Mouse (Mus musculus): ENCODE measurements around the gene Cap2. TPM values are rescaled to one million over a fixed set of nuclear protein-coding genes. Genes with fewer than 3 reads are reported as not detected.

Cap2 gene
- polyA plus RNA-seq, 1 experiment from 2014 or later = 3.5 TPM

DNA sequence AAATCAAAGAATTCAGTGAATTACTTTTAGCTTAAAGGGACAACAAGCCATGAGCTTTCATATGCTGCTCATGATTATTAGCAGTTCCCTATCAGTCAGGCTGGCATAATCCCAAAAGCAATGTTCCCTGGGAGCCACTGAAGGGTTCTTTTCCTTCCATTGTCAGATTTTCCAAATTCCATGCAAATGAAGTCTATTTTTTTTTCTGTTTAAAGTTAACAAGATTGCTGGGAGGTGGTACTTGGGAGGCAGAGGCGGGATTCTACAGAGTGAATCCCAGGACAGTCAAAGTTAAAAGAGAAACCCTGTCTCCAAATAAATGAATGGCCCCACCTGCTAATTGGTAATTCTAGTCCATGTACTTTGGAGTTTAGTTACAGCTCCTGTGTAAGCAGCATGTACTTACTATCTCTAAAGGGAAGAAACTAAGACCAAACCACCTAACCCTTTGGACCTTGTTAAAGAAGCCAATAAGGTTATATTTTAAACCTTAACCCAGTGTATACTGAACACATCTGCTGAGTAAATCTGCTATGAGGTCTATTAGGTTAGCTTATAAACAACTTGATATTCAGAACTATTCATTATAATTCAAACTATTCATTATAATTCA lies 193.8 kb downstream of the Cap2 start:
- no peaks in the 10 kb centered on the region for H3K9me3 ChIP-seq (ENCODE audit: control insufficient read depth, low read length)
- DNase-seq (ENCODE audit: low spot score) (no peak), ATAC-seq (replicated peaks; ENCODE audit: low FRiP score) (no peak)
- peaks cover 10% of the 10 kb centered on the region for H3K36me3 ChIP-seq (ENCODE audit: control insufficient read depth, insufficient read depth, low read length)
- H3K4me2 ChIP-seq = no peak overlapping the region
- no peaks in the 10 kb centered on the region for H3K27me3 ChIP-seq (replicated peaks; ENCODE audit: control insufficient read depth, insufficient read depth, low read length)
- no peak overlapping the region for H3K27ac ChIP-seq (ENCODE audit: low read depth, low read length)
- H3K4me3 ChIP-seq (ENCODE audit: low read depth, low read length) = no peak overlapping the region
- no peaks in the 10 kb centered on the region for H3K4me1 ChIP-seq (replicated peaks; ENCODE audit: control insufficient read depth, insufficient read depth, low read length)
- H3K9ac ChIP-seq (ENCODE audit: low read depth, low read length) = no peak overlapping the region
- WGBS = 85% methylated on average over 1 of the region's 1 CpGs

DNA sequence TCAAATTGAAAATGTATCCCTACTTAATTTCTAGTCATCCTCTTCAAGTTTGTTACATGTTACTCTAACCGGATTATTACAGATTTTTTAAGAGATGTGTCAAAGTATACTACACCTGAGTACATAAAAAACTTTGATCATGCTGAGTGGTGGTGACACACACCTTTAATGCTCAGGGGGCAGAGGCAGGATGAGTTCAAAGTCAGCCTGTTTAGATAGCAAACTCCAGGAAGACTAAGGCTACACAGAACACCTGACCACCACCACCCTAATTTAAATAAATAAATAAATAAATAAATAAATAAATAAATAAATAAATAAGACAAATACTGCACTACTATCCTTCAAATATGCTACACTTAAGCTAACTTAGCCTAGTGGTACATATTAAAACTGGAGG lies 194.3 kb downstream of the Cap2 start:
- Histone ChIP-seq H3K4me2 (no peak overlapping the region), H3K27ac (ENCODE audit: low read depth, low read length) (no peak overlapping the region), H3K4me3 (ENCODE audit: low read depth, low read length) (no peak overlapping the region), H3K36me3 (ENCODE audit: control insufficient read depth, insufficient read depth, low read length) (peaks cover 10% of the 10 kb centered on the region), H3K9me3 (ENCODE audit: control insufficient read depth, low read length) (no peaks in the 10 kb centered on the region), H3K27me3 (replicated peaks; ENCODE audit: control insufficient read depth, insufficient read depth, low read length) (no peaks in the 10 kb centered on the region), H3K9ac (ENCODE audit: low read depth, low read length) (no peak overlapping the region), H3K4me1 (replicated peaks; ENCODE audit: control insufficient read depth, insufficient read depth, low read length) (no peaks in the 10 kb centered on the region)
- ATAC-seq (replicated peaks; ENCODE audit: low FRiP score) (no peak), DNase-seq (ENCODE audit: low spot score) (no peak)
- WGBS = 93% methylated on average over 1 of the region's 1 CpGs

- 85% methylated on average over 2 of the region's 2 CpGs for whole genome bisulfite sequencing
Measured at GRCm38 (mm10) chr13:46696788-46697187, 195.1 kb downstream of the Cap2 start.

GRCm38 (mm10) chr13:46699372-46699771 lies 197.7 kb downstream of the Cap2 start:
- 89% methylated on average over 1 of the region's 1 CpGs for WGBS

More at GRCm38 (mm10) chr13:46696788-46697187, 195.1 kb downstream of the Cap2 start:
- H3K4me1 ChIP-seq (replicated peaks; ENCODE audit: control insufficient read depth, insufficient read depth, low read length) = no peaks in the 10 kb centered on the region
- no peak overlapping the region for H3K27ac ChIP-seq (ENCODE audit: low read depth, low read length)
- no peak for DNase-seq (ENCODE audit: low spot score)
- no peak overlapping the region for H3K4me3 ChIP-seq (ENCODE audit: low read depth, low read length)
- H3K9ac ChIP-seq (ENCODE audit: low read depth, low read length) = no peak overlapping the region
- no peaks in the 10 kb centered on the region for H3K9me3 ChIP-seq (ENCODE audit: control insufficient read depth, low read length)
- H3K4me2 ChIP-seq = no peak overlapping the region
- no peaks in the 10 kb centered on the region for H3K27me3 ChIP-seq (replicated peaks; ENCODE audit: control insufficient read depth, insufficient read depth, low read length)
- no peak for ATAC-seq (replicated peaks; ENCODE audit: low FRiP score)
- peaks cover 10% of the 10 kb centered on the region for H3K36me3 ChIP-seq (ENCODE audit: control insufficient read depth, insufficient read depth, low read length)

More at GRCm38 (mm10) chr13:46699372-46699771, 197.7 kb downstream of the Cap2 start:
- H3K27me3 ChIP-seq (replicated peaks; ENCODE audit: control insufficient read depth, insufficient read depth, low read length) = no peaks in the 10 kb centered on the region
- DNase-seq (ENCODE audit: low spot score) = no peak
- no peak overlapping the region for H3K9ac ChIP-seq (ENCODE audit: low read depth, low read length)
- H3K27ac ChIP-seq (ENCODE audit: low read depth, low read length) = no peak overlapping the region
- H3K4me2 ChIP-seq = no peak overlapping the region
- no peak for ATAC-seq (replicated peaks; ENCODE audit: low FRiP score)
- H3K9me3 ChIP-seq (ENCODE audit: control insufficient read depth, low read length) = no peaks in the 10 kb centered on the region
- peaks cover 12% of the 10 kb centered on the region for H3K36me3 ChIP-seq (ENCODE audit: control insufficient read depth, insufficient read depth, low read length)
- no peak overlapping the region for H3K4me3 ChIP-seq (ENCODE audit: low read depth, low read length)
- no peaks in the 10 kb centered on the region for H3K4me1 ChIP-seq (replicated peaks; ENCODE audit: control insufficient read depth, insufficient read depth, low read length)

Other genes with a start within 250 kb of the Cap2 start
- not detected in 2 replicates for gene Stmnd1, start 228.1 kb upstream of the Cap2 start, polyA plus RNA-seq (2014; fragmentation: Nextera tagmentation; extraction: Ambion mirVana)
- gene Rbm24, start 83.4 kb upstream of the Cap2 start, polyA plus RNA-seq (2014; fragmentation: Nextera tagmentation; extraction: Ambion mirVana) = 0.52 and 1.1 TPM in 2 replicates
- gene Fam8a1, start 167.7 kb downstream of the Cap2 start, polyA plus RNA-seq (2014; fragmentation: Nextera tagmentation; extraction: Ambion mirVana) = 5.0 and 5.6 TPM in 2 replicates
- gene Nup153, start 226.1 kb downstream of the Cap2 start, polyA plus RNA-seq (2014; fragmentation: Nextera tagmentation; extraction: Ambion mirVana) = 41.6 and 42.1 TPM in 2 replicates